Mouse (Mus musculus) heart, postnatal 0 days (tissue): ENCODE data around the gene Tuba8.

Experiments used
- CTCF ChIP-seq: IDR thresholded peaks from 2 replicates; pipeline ENCODE4 v1.5.1; 2016; ENCODE audit warnings: antibody characterized with exemption, control low read depth, low read depth
- EP300 ChIP-seq: IDR thresholded peaks from 2 replicates; pipeline ENCODE4 v1.6.1; 2016; ENCODE audit warnings: antibody characterized with exemption, low read depth

DNA sequence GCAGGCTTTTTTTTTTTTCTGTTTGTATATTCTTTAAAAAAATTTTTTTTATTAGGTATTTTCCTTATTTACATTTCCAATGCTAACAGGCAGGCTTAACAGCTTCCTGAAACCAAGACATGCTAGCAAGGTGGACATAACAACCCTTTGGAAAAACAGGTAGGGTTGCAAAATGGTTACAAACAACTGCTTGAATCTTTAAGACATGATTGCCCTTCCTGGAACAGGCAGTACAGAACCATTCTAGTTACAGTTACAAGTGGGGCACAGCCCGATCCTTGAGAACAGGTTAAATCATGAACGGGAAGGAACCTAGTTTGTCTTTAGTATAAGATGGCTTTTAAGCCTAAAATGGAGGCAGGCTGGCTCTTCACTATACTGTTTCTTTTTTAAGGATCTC is 25.9 kb downstream of the Tuba8 start:
- TF ChIP-seq CTCF, result no peak
- no peak for TF ChIP-seq EP300
